Mouse (Mus musculus) myocyte (in vitro differentiated cells): ENCODE measurements at regions not wholly inside any gene's neighbourhood (a gene's known extent, or its start where the extent isn't known, plus 50 kb on each side); places are given as distances from the start of the nearest gene placed in this dataset.

ENCODE experiments used
- H3K27me3 ChIP-seq: one replicate; pipeline ENCODE4 v1.6.1; 2011; ENCODE audit not compliant: control insufficient read depth, insufficient read depth, insufficient read length
- H3K36me3 ChIP-seq: one replicate; pipeline ENCODE4 v1.6.1; 2011; ENCODE audit not compliant: control insufficient read depth, insufficient read depth
- H3K4me2 ChIP-seq: one replicate; pipeline ENCODE4 v1.6.1; 2011; ENCODE audit warnings: low read depth, control low read depth
- H3K4me3 ChIP-seq: one replicate; pipeline ENCODE4 v1.5.1; 2011; ENCODE audit warnings: mild to moderate bottlenecking, control low read depth, moderate library complexity
- H3K79me2 ChIP-seq: one replicate; pipeline ENCODE4 v1.6.1; 2011; ENCODE audit not compliant: control insufficient read depth, insufficient read depth
- H3ac ChIP-seq: one replicate; pipeline ENCODE4 v1.6.1; 2011; ENCODE audit not compliant: control insufficient read depth, insufficient read length
- CEBPB ChIP-seq: IDR thresholded peaks from 2 replicates; pipeline ENCODE4 v1.6.1; 2011; ENCODE audit warnings: mild to moderate bottlenecking, moderate library complexity; ENCODE audit not compliant: poor library complexity, insufficient read depth, severe bottlenecking
- E2F4 ChIP-seq: IDR thresholded peaks from one replicate; pipeline ENCODE4 v1.6.1; 2011; ENCODE audit warnings: mild to moderate bottlenecking, control low read depth, moderate library complexity; ENCODE audit not compliant: insufficient read depth
- MAX ChIP-seq: IDR thresholded peaks from one replicate; pipeline ENCODE4 v1.6.1; 2011; ENCODE audit warnings: low read depth, mild to moderate bottlenecking, control low read depth
- MYOD1 ChIP-seq, 3 experiments: IDR thresholded peaks; one replicate each; pipeline ENCODE4 v1.6.1; 2011; ENCODE audit warnings: control low read depth in 2 of 3, low read depth in 2 of 3, mild to moderate bottlenecking in 2 of 3, moderate library complexity in 1 of 3; ENCODE audit not compliant: insufficient read length in 2 of 3, control insufficient read depth in 1 of 3
- MYOG ChIP-seq, 3 experiments: IDR thresholded peaks; one replicate each; pipeline ENCODE4 v1.6.1; 2011; ENCODE audit warnings: control low read depth in 2 of 3, low read depth in 2 of 3, mild to moderate bottlenecking in 2 of 3; ENCODE audit not compliant: insufficient read length in 2 of 3, control insufficient read depth in 1 of 3, insufficient read depth in 1 of 3
- POLR2A ChIP-seq: IDR thresholded peaks from one replicate; pipeline ENCODE4 v1.6.1; 2011; ENCODE audit warnings: low read depth, mild to moderate bottlenecking, control low read depth, moderate library complexity; ENCODE audit not compliant: insufficient read length
- POLR2AphosphoS2 ChIP-seq: IDR thresholded peaks from one replicate; pipeline ENCODE4 v1.6.1; 2011; ENCODE audit warnings: low read depth, control low read depth; ENCODE audit not compliant: insufficient read length
- REST ChIP-seq: IDR thresholded peaks from one replicate; pipeline ENCODE4 v1.6.1; 2011; ENCODE audit warnings: mild to moderate bottlenecking, control low read depth, moderate library complexity; ENCODE audit not compliant: insufficient read depth, insufficient read length
- SRF ChIP-seq: IDR thresholded peaks from one replicate; pipeline ENCODE4 v1.6.1; 2011; ENCODE audit warnings: low read depth; ENCODE audit not compliant: control insufficient read depth, insufficient read length
- TCF12 ChIP-seq: IDR thresholded peaks from one replicate; pipeline ENCODE4 v1.6.1; 2011; ENCODE audit warnings: mild to moderate bottlenecking, control low read depth; ENCODE audit not compliant: poor library complexity, insufficient read depth, severe bottlenecking
- TCF3 ChIP-seq: IDR thresholded peaks from one replicate; pipeline ENCODE4 v1.6.1; 2011; ENCODE audit warnings: low read depth, control low read depth; ENCODE audit not compliant: insufficient read length
- USF1 ChIP-seq: IDR thresholded peaks from one replicate; pipeline ENCODE4 v1.6.1; 2011; ENCODE audit warnings: low read depth, mild to moderate bottlenecking, control low read depth, moderate library complexity

DNA sequence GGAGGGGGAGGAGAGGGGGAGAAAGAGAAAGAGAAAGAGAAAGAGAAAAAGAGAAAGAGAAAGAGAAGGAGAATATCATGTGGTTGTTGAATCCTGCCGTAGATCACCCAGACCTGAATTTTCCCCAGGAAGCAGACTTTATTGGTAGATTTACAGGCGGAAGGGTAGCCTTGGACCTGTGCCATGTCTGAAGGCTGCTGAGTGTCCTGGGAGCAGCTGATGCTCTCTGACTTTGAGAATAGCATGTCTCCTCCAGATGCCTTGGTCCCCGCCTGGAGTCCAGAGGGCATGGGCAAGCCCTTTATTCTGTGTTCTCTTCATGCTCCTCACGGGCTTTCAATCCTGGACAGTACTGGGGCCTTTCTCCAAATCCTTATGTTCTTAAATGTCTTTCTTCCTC is 495.4 kb upstream of the 3110018I06Rik start:
- Histone ChIP-seq H3K27me3 (no peaks in the 10 kb centered on the region), H3ac (no peak overlapping the region), H3K4me3 (no peak overlapping the region), H3K4me2 (no peak overlapping the region), H3K36me3 (no peaks in the 10 kb centered on the region), H3K79me2 (no peaks in the 10 kb centered on the region)
- TF ChIP-seq REST (no peak), MYOD1 (IDR thresholded peaks at IDR 0.05; ENCODE audit: control insufficient read depth in 1 of 3, insufficient read length in 2 of 3, low read depth in 2 of 3) (no peak), TCF12 (no peak), POLR2AphosphoS2 (no peak), TCF3 (no peak), E2F4 (no peak), MYOG (IDR thresholded peaks at IDR 0.05; ENCODE audit: control insufficient read depth in 1 of 3, insufficient read depth in 1 of 3, insufficient read length in 2 of 3, low read depth in 2 of 3) (no peak), SRF (no peak)

DNA sequence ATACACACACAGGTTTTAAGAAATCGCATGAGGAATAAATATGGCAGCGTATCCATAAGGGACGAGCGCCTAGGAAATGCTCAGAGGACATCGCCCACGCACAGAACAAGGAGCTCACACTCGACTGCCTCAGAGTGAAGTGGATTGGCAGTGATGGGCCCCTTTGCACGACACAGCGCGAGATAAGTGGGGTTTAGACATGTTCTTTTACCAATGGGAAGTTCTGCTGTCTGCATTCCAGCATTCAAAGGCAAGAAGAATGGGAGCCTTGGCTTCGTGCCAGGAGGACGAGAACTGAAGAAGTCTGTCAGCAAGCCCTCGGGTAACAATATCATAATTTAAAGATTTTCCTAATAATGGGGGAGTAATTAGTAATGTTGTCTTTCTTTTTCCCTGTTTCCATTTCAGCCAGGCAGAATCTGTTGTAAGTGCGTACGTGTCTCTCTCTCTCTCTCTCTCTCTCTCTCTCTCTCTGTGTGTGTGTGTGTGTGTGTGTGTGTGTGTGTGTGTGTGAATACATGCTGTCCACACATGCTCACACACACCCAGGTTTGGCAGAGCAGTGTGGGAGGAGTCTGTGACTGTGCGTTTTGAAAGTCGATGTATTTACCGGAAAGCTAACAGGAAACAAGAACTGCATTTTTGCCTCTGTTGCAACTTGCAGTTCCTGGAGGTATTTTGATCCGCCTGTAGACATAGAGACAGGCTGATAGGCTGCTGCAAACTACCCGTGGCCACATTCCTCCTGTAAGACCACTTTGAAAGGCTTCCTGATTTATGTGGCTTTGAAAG is 477.2 kb upstream of the 3110018I06Rik start:
- Histone ChIP-seq H3ac (no peak overlapping the region), H3K36me3 (no peaks in the 10 kb centered on the region), H3K27me3 (no peaks in the 10 kb centered on the region), H3K4me3 (no peak overlapping the region), H3K79me2 (no peaks in the 10 kb centered on the region), H3K4me2 (no peak overlapping the region)
- no peak for TF ChIP-seq POLR2AphosphoS2
- TF ChIP-seq MYOD1 (IDR thresholded peaks at IDR 0.05; ENCODE audit: control insufficient read depth in 1 of 3, insufficient read length in 2 of 3, low read depth in 2 of 3): no peak
- no peak for TF ChIP-seq CEBPB
- no peak for TF ChIP-seq MAX
- no peak for TF ChIP-seq TCF12
- no peak for TF ChIP-seq E2F4
- no peak for TF ChIP-seq MYOG (IDR thresholded peaks at IDR 0.05; ENCODE audit: control insufficient read depth in 1 of 3, insufficient read depth in 1 of 3, insufficient read length in 2 of 3, low read depth in 2 of 3)

DNA sequence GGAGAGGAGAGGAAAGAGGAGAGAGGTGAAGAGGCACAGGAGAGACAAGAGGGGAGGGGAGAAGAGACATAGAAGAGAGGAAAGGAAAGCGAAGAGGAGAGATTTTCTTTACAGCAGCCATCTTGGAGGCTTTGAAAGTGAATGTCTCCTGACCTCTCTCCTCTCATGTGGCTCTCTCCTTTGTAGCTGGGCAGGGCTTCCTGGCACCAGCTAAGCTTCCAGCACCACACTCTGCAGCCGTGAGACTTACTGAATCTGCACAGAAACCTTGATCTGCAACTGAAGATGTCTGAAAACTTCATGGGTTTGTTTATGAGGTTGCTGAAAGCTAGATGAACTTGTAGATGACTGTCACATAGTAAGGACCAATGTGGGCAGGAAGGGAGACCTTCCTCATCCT is 471.6 kb upstream of the 3110018I06Rik start:
- no peaks in the 10 kb centered on the region for H3K27me3 ChIP-seq
- no peaks in the 10 kb centered on the region for H3K36me3 ChIP-seq
- no peak overlapping the region for H3ac ChIP-seq
- TF ChIP-seq USF1: no peak
- no peak for TF ChIP-seq POLR2A
- no peaks in the 10 kb centered on the region for H3K79me2 ChIP-seq
- no peak overlapping the region for H3K4me3 ChIP-seq
- H3K4me2 ChIP-seq: no peak overlapping the region

DNA sequence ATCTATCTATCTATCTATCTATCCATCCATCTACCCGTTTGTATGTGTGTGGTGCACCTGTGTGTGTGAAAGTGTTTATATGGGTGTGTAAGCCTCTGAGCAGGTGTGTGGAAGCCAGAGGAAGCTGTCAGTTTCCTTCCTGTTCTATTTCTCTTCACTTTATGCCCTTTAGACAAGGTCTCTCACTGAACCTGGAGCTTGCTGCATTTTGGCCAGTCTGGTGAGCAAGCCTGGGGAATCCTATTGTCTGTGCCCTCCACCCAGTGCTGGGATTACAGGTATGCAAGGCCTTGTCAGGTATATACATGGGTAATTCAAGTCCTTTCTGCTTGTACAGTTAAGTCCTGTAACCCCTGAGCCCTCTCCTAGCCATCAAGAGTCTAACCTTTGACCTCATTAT is 466.6 kb upstream of the 3110018I06Rik start:
- Histone ChIP-seq H3K4me2 (no peak overlapping the region), H3K36me3 (no peaks in the 10 kb centered on the region), H3K27me3 (no peaks in the 10 kb centered on the region), H3K79me2 (no peaks in the 10 kb centered on the region), H3K4me3 (no peak overlapping the region), H3ac (no peak overlapping the region)
- TF ChIP-seq MAX: no peak
- TF ChIP-seq TCF3: no peak
- no peak for TF ChIP-seq E2F4
- TF ChIP-seq SRF: no peak
- no peak for TF ChIP-seq MYOD1 (IDR thresholded peaks at IDR 0.05; ENCODE audit: control insufficient read depth in 1 of 3, insufficient read length in 2 of 3, low read depth in 2 of 3)
- TF ChIP-seq TCF12: no peak
- TF ChIP-seq POLR2AphosphoS2: no peak
- TF ChIP-seq REST: no peak
- no peak for TF ChIP-seq POLR2A
- no peak for TF ChIP-seq USF1
- no peak for TF ChIP-seq MYOG (IDR thresholded peaks at IDR 0.05; ENCODE audit: control insufficient read depth in 1 of 3, insufficient read depth in 1 of 3, insufficient read length in 2 of 3, low read depth in 2 of 3)
- TF ChIP-seq CEBPB: no peak

DNA sequence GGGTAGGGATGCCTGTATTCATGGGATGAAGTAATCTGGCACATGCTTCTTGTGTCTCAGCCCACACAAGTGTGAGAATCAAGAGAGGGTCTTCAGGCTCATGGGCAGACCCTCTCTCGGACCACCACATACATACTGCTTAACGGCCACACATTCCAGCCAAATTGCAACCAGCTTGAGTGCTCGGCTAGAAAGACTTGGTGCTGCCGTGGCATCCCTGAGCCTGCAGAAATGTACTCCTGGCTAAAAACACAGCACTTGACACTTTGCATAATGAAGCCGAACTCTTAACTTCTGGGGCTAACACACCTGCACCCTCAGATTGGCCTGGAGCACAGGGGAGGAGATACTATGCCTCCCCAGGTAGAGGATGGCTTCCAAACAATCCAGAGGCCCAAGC is 461.6 kb upstream of the 3110018I06Rik start:
- H3K4me2 ChIP-seq: no peak overlapping the region
- H3K79me2 ChIP-seq: no peaks in the 10 kb centered on the region
- no peak overlapping the region for H3ac ChIP-seq
- H3K27me3 ChIP-seq: no peaks in the 10 kb centered on the region
- H3K36me3 ChIP-seq: no peaks in the 10 kb centered on the region
- TF ChIP-seq CEBPB: no peak
- no peak for TF ChIP-seq MAX
- TF ChIP-seq USF1: no peak
- no peak for TF ChIP-seq TCF3
- no peak for TF ChIP-seq E2F4
- TF ChIP-seq POLR2AphosphoS2: no peak
- TF ChIP-seq MYOG (IDR thresholded peaks at IDR 0.05; ENCODE audit: control insufficient read depth in 1 of 3, insufficient read depth in 1 of 3, insufficient read length in 2 of 3, low read depth in 2 of 3): no peak
- no peak for TF ChIP-seq MYOD1 (IDR thresholded peaks at IDR 0.05; ENCODE audit: control insufficient read depth in 1 of 3, insufficient read length in 2 of 3, low read depth in 2 of 3)
- no peak for TF ChIP-seq POLR2A
- no peak for TF ChIP-seq REST
- TF ChIP-seq SRF: no peak
- no peak for TF ChIP-seq TCF12
- no peak overlapping the region for H3K4me3 ChIP-seq
